Mouse (Mus musculus): ENCODE results near the gene Olfr697. TPM values are rescaled to one million over a fixed set of nuclear protein-coding genes. Genes with fewer than 3 reads are reported as not detected.

Olfr697 gene
- total and polyA plus RNA-seq, 2 experiments from 2014 or later, result not detected

- no peak for DNase-seq (ENCODE audit: low spot score)
- no peak for ATAC-seq (ENCODE audit: insufficient read depth, low read depth)
These were observed 45.4 kb downstream of the Olfr697 start for GRCm38 (mm10) chr7:106696891-106697290.

GRCm38 (mm10) chr7:106692976-106693375 is 49.3 kb downstream of the Olfr697 start:
- H3K36me3 ChIP-seq (replicated peaks; ENCODE audit: control insufficient read depth, insufficient read depth, low read length), result no peaks in the 10 kb centered on the region
- no peak overlapping the region for H3K9ac ChIP-seq (replicated peaks; ENCODE audit: low read depth, low read length)
- H3K4me3 ChIP-seq (ENCODE audit: low read depth, low read length), result no peak overlapping the region
- TF ChIP-seq CTCF (IDR thresholded peaks at IDR 0.05; ENCODE audit: low read depth) (no peak), EP300 (IDR thresholded peaks at IDR 0.05; ENCODE audit: low read depth) (no peak)
- no peak for DNase-seq (ENCODE audit: low spot score)
- no peak overlapping the region for H3K4me2 ChIP-seq (ENCODE audit: low read depth, low read length)
- no peak overlapping the region for H3K27ac ChIP-seq (ENCODE audit: low read depth)
- no peaks in the 10 kb centered on the region for H3K27me3 ChIP-seq (ENCODE audit: control insufficient read depth, insufficient read depth, low read length)
- 51% methylated on average over 3 of the region's 3 CpGs for WGBS
- no peaks in the 10 kb centered on the region for H3K4me1 ChIP-seq (ENCODE audit: control insufficient read depth, insufficient read depth)
- no peak for ATAC-seq (ENCODE audit: insufficient read depth, low read depth)
- no peaks in the 10 kb centered on the region for H3K9me3 ChIP-seq (replicated peaks; ENCODE audit: control insufficient read depth, low read length)

More at GRCm38 (mm10) chr7:106696891-106697290, 45.4 kb downstream of the Olfr697 start:
- Histone ChIP-seq H3K27ac (ENCODE audit: low read depth) (no peak overlapping the region), H3K9ac (replicated peaks; ENCODE audit: low read depth, low read length) (no peak overlapping the region), H3K36me3 (replicated peaks; ENCODE audit: control insufficient read depth, insufficient read depth, low read length) (no peaks in the 10 kb centered on the region), H3K4me2 (ENCODE audit: low read depth, low read length) (no peak overlapping the region), H3K4me1 (ENCODE audit: control insufficient read depth, insufficient read depth) (no peaks in the 10 kb centered on the region), H3K27me3 (ENCODE audit: control insufficient read depth, insufficient read depth, low read length) (no peaks in the 10 kb centered on the region), H3K4me3 (ENCODE audit: low read depth, low read length) (no peak overlapping the region), H3K9me3 (replicated peaks; ENCODE audit: control insufficient read depth, low read length) (peaks cover 5% of the 10 kb centered on the region; the same call in 1 of the 2 replicates)
- 64% methylated on average over 1 of the region's 1 CpGs for WGBS
- TF ChIP-seq CTCF (IDR thresholded peaks at IDR 0.05; ENCODE audit: low read depth) (no peak), EP300 (IDR thresholded peaks at IDR 0.05; ENCODE audit: low read depth) (no peak)

GRCm38 (mm10) chr7:106691714-106692113 is 50.5 kb downstream of the Olfr697 start, which contains the start of gene Olfr694:
Olfr694 (minus strand) TSS chr7:106691814.
- WGBS, result 98% methylated on average over 1 of the region's 1 CpGs
- Histone ChIP-seq H3K4me3 (ENCODE audit: low read depth, low read length) (no peak within 1 kb of the TSS), H3K4me2 (ENCODE audit: low read depth, low read length) (no peak within 1 kb of the TSS), H3K9me3 (replicated peaks; ENCODE audit: control insufficient read depth, low read length) (no peaks in the 10 kb centered on the region), H3K9ac (replicated peaks; ENCODE audit: low read depth, low read length) (no peak within 1 kb of the TSS), H3K4me1 (ENCODE audit: control insufficient read depth, insufficient read depth) (no peaks in the 10 kb centered on the region), H3K27ac (ENCODE audit: low read depth) (no peak within 1 kb of the TSS), H3K36me3 (replicated peaks; ENCODE audit: control insufficient read depth, insufficient read depth, low read length) (no peaks in the 10 kb centered on the region), H3K27me3 (ENCODE audit: control insufficient read depth, insufficient read depth, low read length) (no peaks in the 10 kb centered on the region)
- DNase-seq (ENCODE audit: low spot score) (no peak), ATAC-seq (ENCODE audit: insufficient read depth, low read depth) (no peak)
- TF ChIP-seq CTCF (IDR thresholded peaks at IDR 0.05; ENCODE audit: low read depth) (no peak), EP300 (IDR thresholded peaks at IDR 0.05; ENCODE audit: low read depth) (no peak)

Other genes with a start within 250 kb of the Olfr697 start
- gene Olfr693, start 61.9 kb downstream of the Olfr697 start, total RNA-seq (2014; rRNA removed; ENCODE audit: low replicate concordance), result not detected in 2 replicates
- gene Olfr693, start 61.9 kb downstream of the Olfr697 start, polyA plus RNA-seq (2015; fragmentation: Nextera tagmentation; extraction: Ambion mirVana), result not detected in 2 replicates
- not detected in 2 replicates for gene Olfr694, start 50.6 kb downstream of the Olfr697 start, total RNA-seq (2014; rRNA removed; ENCODE audit: low replicate concordance)
- gene Olfr694, start 50.6 kb downstream of the Olfr697 start, polyA plus RNA-seq (2015; fragmentation: Nextera tagmentation; extraction: Ambion mirVana), result not detected in 2 replicates
- gene Olfr695, start 26.0 kb downstream of the Olfr697 start, total RNA-seq (2014; rRNA removed; ENCODE audit: low replicate concordance), result not detected in 2 replicates
- not detected in 2 replicates for gene Olfr695, start 26.0 kb downstream of the Olfr697 start, polyA plus RNA-seq (2015; fragmentation: Nextera tagmentation; extraction: Ambion mirVana)
- not detected in 2 replicates for gene Olfr698, start 13.0 kb upstream of the Olfr697 start, total RNA-seq (2014; rRNA removed; ENCODE audit: low replicate concordance)
- gene Olfr698, start 13.0 kb upstream of the Olfr697 start, polyA plus RNA-seq (2015; fragmentation: Nextera tagmentation; extraction: Ambion mirVana), result not detected in 2 replicates
- not detected in 2 replicates for gene Olfr699, start 50.8 kb upstream of the Olfr697 start, total RNA-seq (2014; rRNA removed; ENCODE audit: low replicate concordance)
- not detected in 2 replicates for gene Olfr699, start 50.8 kb upstream of the Olfr697 start, polyA plus RNA-seq (2015; fragmentation: Nextera tagmentation; extraction: Ambion mirVana)
- not detected in 2 replicates for gene Olfr700, start 66.4 kb upstream of the Olfr697 start, total RNA-seq (2014; rRNA removed; ENCODE audit: low replicate concordance)
- gene Olfr700, start 66.4 kb upstream of the Olfr697 start, polyA plus RNA-seq (2015; fragmentation: Nextera tagmentation; extraction: Ambion mirVana), result not detected in 2 replicates
- not detected in 2 replicates for gene Olfr701, start 71.7 kb upstream of the Olfr697 start, total RNA-seq (2014; rRNA removed; ENCODE audit: low replicate concordance)
- not detected in 2 replicates for gene Olfr701, start 71.7 kb upstream of the Olfr697 start, polyA plus RNA-seq (2015; fragmentation: Nextera tagmentation; extraction: Ambion mirVana)
- gene Olfr702, start 91.5 kb upstream of the Olfr697 start, total RNA-seq (2014; rRNA removed; ENCODE audit: low replicate concordance), result not detected in 2 replicates
- not detected in 2 replicates for gene Olfr702, start 91.5 kb upstream of the Olfr697 start, polyA plus RNA-seq (2015; fragmentation: Nextera tagmentation; extraction: Ambion mirVana)
- not detected in 2 replicates for gene Olfr703, start 100.9 kb upstream of the Olfr697 start, total RNA-seq (2014; rRNA removed; ENCODE audit: low replicate concordance)
- gene Olfr703, start 100.9 kb upstream of the Olfr697 start, polyA plus RNA-seq (2015; fragmentation: Nextera tagmentation; extraction: Ambion mirVana), result not detected in 2 replicates
- not detected in 2 replicates for gene Olfr704, start 120.7 kb upstream of the Olfr697 start, total RNA-seq (2014; rRNA removed; ENCODE audit: low replicate concordance)
- gene Olfr704, start 120.7 kb upstream of the Olfr697 start, polyA plus RNA-seq (2015; fragmentation: Nextera tagmentation; extraction: Ambion mirVana), result not detected in 2 replicates
- not detected in 2 replicates for gene Olfr705, start 134.4 kb upstream of the Olfr697 start, total RNA-seq (2014; rRNA removed; ENCODE audit: low replicate concordance)
- gene Olfr705, start 134.4 kb upstream of the Olfr697 start, polyA plus RNA-seq (2015; fragmentation: Nextera tagmentation; extraction: Ambion mirVana), result not detected in 2 replicates
- not detected in 2 replicates for gene Olfr706, start 145.7 kb upstream of the Olfr697 start, total RNA-seq (2014; rRNA removed; ENCODE audit: low replicate concordance)
- not detected in 2 replicates for gene Olfr706, start 145.7 kb upstream of the Olfr697 start, polyA plus RNA-seq (2015; fragmentation: Nextera tagmentation; extraction: Ambion mirVana)
- not detected in 2 replicates for gene Olfr707, start 158.8 kb upstream of the Olfr697 start, total RNA-seq (2014; rRNA removed; ENCODE audit: low replicate concordance)
- not detected in 2 replicates for gene Olfr707, start 158.8 kb upstream of the Olfr697 start, polyA plus RNA-seq (2015; fragmentation: Nextera tagmentation; extraction: Ambion mirVana)
- not detected in 2 replicates for gene Olfr1532-ps1, start 165.6 kb upstream of the Olfr697 start, total RNA-seq (2014; rRNA removed; ENCODE audit: low replicate concordance)
- not detected in 2 replicates for gene Olfr1532-ps1, start 165.6 kb upstream of the Olfr697 start, polyA plus RNA-seq (2015; fragmentation: Nextera tagmentation; extraction: Ambion mirVana)
- gene Olfr709-ps1, start 189.8 kb upstream of the Olfr697 start, total RNA-seq (2014; rRNA removed; ENCODE audit: low replicate concordance), result not detected in 2 replicates
- gene Olfr709-ps1, start 189.8 kb upstream of the Olfr697 start, polyA plus RNA-seq (2015; fragmentation: Nextera tagmentation; extraction: Ambion mirVana), result not detected in 2 replicates
- not detected in 2 replicates for gene Olfr710, start 205.9 kb upstream of the Olfr697 start, total RNA-seq (2014; rRNA removed; ENCODE audit: low replicate concordance)
- not detected in 2 replicates for gene Olfr710, start 205.9 kb upstream of the Olfr697 start, polyA plus RNA-seq (2015; fragmentation: Nextera tagmentation; extraction: Ambion mirVana)
- gene Olfr6, start 221.5 kb upstream of the Olfr697 start, total RNA-seq (2014; rRNA removed; ENCODE audit: low replicate concordance), result not detected in 2 replicates
- gene Olfr6, start 221.5 kb upstream of the Olfr697 start, polyA plus RNA-seq (2015; fragmentation: Nextera tagmentation; extraction: Ambion mirVana), result not detected in 2 replicates
- not detected in 2 replicates for gene Olfr711, start 233.0 kb upstream of the Olfr697 start, total RNA-seq (2014; rRNA removed; ENCODE audit: low replicate concordance)
- not detected in 2 replicates for gene Olfr711, start 233.0 kb upstream of the Olfr697 start, polyA plus RNA-seq (2015; fragmentation: Nextera tagmentation; extraction: Ambion mirVana)

All from heart, postnatal 0 days (tissue).